Mouse (Mus musculus): ENCODE data around the gene Zcchc10.

- TF ChIP-seq CTCF (IDR thresholded peaks at IDR 0.05; ENCODE audit: extremely low read depth, insufficient read depth, insufficient read length, insufficient replicate concordance) (no peak), POLR2A (IDR thresholded peaks at IDR 0.05; ENCODE audit: low read depth, low read length) (no peak)
Observed at GRCm38 (mm10) chr11:53367032-53367431, 42.6 kb downstream of the Zcchc10 start.
